Mouse (Mus musculus): Measurements from ENCODE around the gene Mapk11.

The Mapk11 gene

GRCm38 (mm10) chr15:89104425-89104824, 45.0 kb downstream of the Mapk11 start:
- DNase-seq (ENCODE audit: low spot score in 2 of 2) = no peak

GRCm38 (mm10) chr15:89103921-89104320, 45.5 kb downstream of the Mapk11 start:
- no peak for DNase-seq (ENCODE audit: low spot score in 2 of 2)

- no peak for DNase-seq (ENCODE audit: low spot score in 2 of 2)
Measured at GRCm38 (mm10) chr15:89102646-89103045, 46.8 kb downstream of the Mapk11 start.

- DNase-seq (ENCODE audit: low spot score in 2 of 2) = no peak
Measured at GRCm38 (mm10) chr15:89100823-89101222, 48.6 kb downstream of the Mapk11 start.

GRCm38 (mm10) chr15:89098616-89099015, 50.8 kb downstream of the Mapk11 start:
- no peak for DNase-seq (ENCODE audit: low spot score in 2 of 2)

GRCm38 (mm10) chr15:89097450-89097849, 52.0 kb downstream of the Mapk11 start:
- no peak for DNase-seq (ENCODE audit: low spot score in 2 of 2)
